Comparison of ENCODE assay signal across 18 mouse cellular contexts in genomic region chr16:94718919-94719318, GRCm38 (mm10).
A peak's percentile ranks its signal among the peaks of the same experiment; 100 is the strongest.
DNase-seq lines count a peak whose midpoint lies in the region; ATAC-seq and TF ChIP-seq lines count a peak whose summit lies in the region.
"Had no signal": no experiment of that assay in that cellular context is flagged by ENCODE, and none has a peak within 500 bp of the region (broad histone marks: within the 10 kb centered on the region; RNA-seq: fewer than 3 reads in every experiment).

No protein-coding gene starts in this region.

- TF ChIP-seq POLR2A in olfactory bulb, adult 2 months (IDR thresholded peaks at IDR 0.05; ENCODE audit: insufficient read depth, low read depth, low read length), result no peak

- no peak overlapping the region for H3K9ac ChIP-seq in forebrain, embryonic 14.5 days (ENCODE audit: low read length)
- no peak overlapping the region for H3K9ac ChIP-seq in forebrain, embryonic 13.5 days
- no peak overlapping the region for H3K9ac ChIP-seq in heart, embryonic 15.5 days
- no peak overlapping the region for H3K9ac ChIP-seq in midbrain, embryonic 14.5 days (replicated peaks; ENCODE audit: low read length)
- H3K9ac ChIP-seq: hindbrain, embryonic 15.5 days; intestine, embryonic 15.5 days had no signal

- no peak for ATAC-seq in forebrain, embryonic 14.5 days
- ATAC-seq in forebrain, embryonic 13.5 days, result no peak
- ATAC-seq in heart, embryonic 15.5 days (replicated peaks; ENCODE audit: insufficient number of reproducible peaks, insufficient read depth, low FRiP score, low read depth), result no peak
- ATAC-seq in midbrain, embryonic 14.5 days (ENCODE audit: low FRiP score, low TSS enrichment), result no peak
- ATAC-seq: intestine, embryonic 15.5 days had no signal

- DNase-seq in forebrain, embryonic 14.5 days (ENCODE audit: low spot score), result peak; percentile 41
- DNase-seq in heart, postnatal 36 days, result no peak
- DNase-seq in midbrain, embryonic 10.5 days (ENCODE audit: low spot score), result no peak
- no peak for DNase-seq in midbrain, embryonic 14.5 days
- DNase-seq in urinary bladder, postnatal 25 days (ENCODE audit: low spot score), result no peak
- DNase-seq: cerebellum, adult 2 months; cerebellum, postnatal 36 days; gastrocnemius, postnatal 14 days; kidney, postnatal 36 days; liver; lung, postnatal 10 days had no signal

- 50% methylated on average over 4 of the region's 4 CpGs for WGBS in forebrain, embryonic 14.5 days
- 55% methylated on average over 4 of the region's 4 CpGs for whole genome bisulfite sequencing in forebrain, embryonic 13.5 days
- 46% methylated on average over 4 of the region's 4 CpGs for WGBS in heart, embryonic 15.5 days
- WGBS in midbrain, embryonic 10.5 days, result 74% methylated on average over 4 of the region's 4 CpGs
- 61% methylated on average over 4 of the region's 4 CpGs for WGBS in midbrain, embryonic 14.5 days
- 15% methylated on average over 4 of the region's 4 CpGs for WGBS in olfactory bulb, adult 2 months

- TF ChIP-seq CTCF in olfactory bulb, adult 2 months (IDR thresholded peaks at IDR 0.05; ENCODE audit: insufficient read depth, low read depth, low read length), result no peak

- no peak overlapping the region for H3K4me2 ChIP-seq in forebrain, embryonic 14.5 days (ENCODE audit: low read length)
- no peak overlapping the region for H3K4me2 ChIP-seq in forebrain, embryonic 13.5 days
- H3K4me2 ChIP-seq in heart, embryonic 15.5 days, result no peak overlapping the region
- H3K4me2 ChIP-seq in midbrain, embryonic 14.5 days (ENCODE audit: low read length), result no peak overlapping the region
- H3K4me2 ChIP-seq: hindbrain, embryonic 15.5 days; intestine, embryonic 15.5 days had no signal

- no peaks in the 10 kb centered on the region for H3K9me3 ChIP-seq in forebrain, embryonic 14.5 days (replicated peaks; ENCODE audit: control insufficient read depth, low read length)
- peaks cover 4% of the 10 kb centered on the region for H3K9me3 ChIP-seq in forebrain, embryonic 13.5 days (replicated peaks)
- H3K9me3 ChIP-seq in heart, embryonic 15.5 days (replicated peaks), result no peaks in the 10 kb centered on the region
- peaks cover 6% of the 10 kb centered on the region; the same call in 1 of the 2 replicates for H3K9me3 ChIP-seq in midbrain, embryonic 10.5 days (replicated peaks)
- no peaks in the 10 kb centered on the region for H3K9me3 ChIP-seq in midbrain, embryonic 14.5 days (ENCODE audit: control insufficient read depth, low read length)
- H3K9me3 ChIP-seq: hindbrain, embryonic 15.5 days; intestine, embryonic 15.5 days had no signal

- peak overlapping the region; percentile 10; the same call in 1 of the 2 replicates for H3K27ac ChIP-seq in forebrain, embryonic 14.5 days (ENCODE audit: low read depth, low read length)
- H3K27ac ChIP-seq in forebrain, embryonic 13.5 days, result no peak overlapping the region
- peak overlapping the region; percentile 99 for H3K27ac ChIP-seq in heart, embryonic 15.5 days
- H3K27ac ChIP-seq in midbrain, embryonic 10.5 days (replicated peaks), result 0 out of 2 replicates have a peak overlapping the region, but pooled peaks have one; percentile 23
- H3K27ac ChIP-seq in midbrain, embryonic 14.5 days (replicated peaks; ENCODE audit: low read depth, low read length), result no peak overlapping the region
- peak overlapping the region; percentile 80 for H3K27ac ChIP-seq in olfactory bulb, adult 2 months (ENCODE audit: insufficient read depth, low read depth, low read length)
- H3K27ac ChIP-seq: hindbrain, embryonic 15.5 days; intestine, embryonic 15.5 days; stomach, postnatal 0 days had no signal

- H3K4me1 ChIP-seq in forebrain, embryonic 14.5 days (ENCODE audit: control insufficient read depth, insufficient read depth, low read length), result 0 out of 2 replicates have a peak, but pooled peaks cover 3% of the 10 kb centered on the region
- peaks cover 6% of the 10 kb centered on the region for H3K4me1 ChIP-seq in forebrain, embryonic 13.5 days
- H3K4me1 ChIP-seq in heart, embryonic 15.5 days (replicated peaks), result peaks cover 36% of the 10 kb centered on the region
- peaks cover 12% of the 10 kb centered on the region for H3K4me1 ChIP-seq in midbrain, embryonic 10.5 days
- peaks cover 3% of the 10 kb centered on the region; the same call in 1 of the 2 replicates for H3K4me1 ChIP-seq in midbrain, embryonic 14.5 days (ENCODE audit: control insufficient read depth, insufficient read depth, low read length)
- peaks cover 43% of the 10 kb centered on the region for H3K4me1 ChIP-seq in olfactory bulb, adult 2 months (ENCODE audit: control insufficient read depth, insufficient read depth, low read length)

- H3K36me3 ChIP-seq in forebrain, embryonic 14.5 days (ENCODE audit: control insufficient read depth, insufficient read depth, low read length), result no peaks in the 10 kb centered on the region
- no peaks in the 10 kb centered on the region for H3K36me3 ChIP-seq in forebrain, embryonic 13.5 days (ENCODE audit: poor library complexity, severe bottlenecking)
- H3K36me3 ChIP-seq in heart, embryonic 15.5 days, result no peaks in the 10 kb centered on the region
- no peaks in the 10 kb centered on the region for H3K36me3 ChIP-seq in midbrain, embryonic 10.5 days
- H3K36me3 ChIP-seq in midbrain, embryonic 14.5 days (ENCODE audit: control insufficient read depth, insufficient read depth, low read length), result no peaks in the 10 kb centered on the region
- H3K36me3 ChIP-seq: G1E; hindbrain, embryonic 15.5 days; intestine, embryonic 15.5 days had no signal

- no peaks in the 10 kb centered on the region for H3K27me3 ChIP-seq in forebrain, embryonic 14.5 days (replicated peaks; ENCODE audit: control insufficient read depth, insufficient read depth, low read length)
- no peaks in the 10 kb centered on the region; the same call in 1 of the 2 replicates for H3K27me3 ChIP-seq in forebrain, embryonic 13.5 days
- H3K27me3 ChIP-seq in heart, embryonic 15.5 days, result no peaks in the 10 kb centered on the region
- no peaks in the 10 kb centered on the region for H3K27me3 ChIP-seq in midbrain, embryonic 10.5 days (ENCODE audit: low read depth, poor library complexity, severe bottlenecking)
- no peaks in the 10 kb centered on the region for H3K27me3 ChIP-seq in midbrain, embryonic 14.5 days (ENCODE audit: control insufficient read depth, insufficient read depth, low read length)
- H3K27me3 ChIP-seq: hindbrain, embryonic 15.5 days; intestine, embryonic 15.5 days had no signal

- no peak overlapping the region for H3K4me3 ChIP-seq in forebrain, embryonic 14.5 days (ENCODE audit: low read depth, low read length)
- H3K4me3 ChIP-seq in forebrain, embryonic 13.5 days, result no peak overlapping the region
- no peak overlapping the region for H3K4me3 ChIP-seq in heart, embryonic 15.5 days
- no peak overlapping the region for H3K4me3 ChIP-seq in midbrain, embryonic 10.5 days
- H3K4me3 ChIP-seq in midbrain, embryonic 14.5 days (replicated peaks; ENCODE audit: low read depth, low read length), result no peak overlapping the region
- no peak overlapping the region for H3K4me3 ChIP-seq in olfactory bulb, adult 2 months (ENCODE audit: insufficient read depth, low read depth, low read length)
- H3K4me3 ChIP-seq: hindbrain, embryonic 15.5 days; intestine, embryonic 15.5 days had no signal

- intact Hi-C loops in heart, postnatal 36 days (cut with DNase I), result no loop called here

Comparison
In these comparisons a context has a peak if more than half of its experiments do, and no peak if none do; other contexts are left out.
1. H3K27ac ChIP-seq: peak in forebrain, embryonic 14.5 days (single experiment), heart, embryonic 15.5 days (single experiment), midbrain, embryonic 10.5 days (single experiment) and olfactory bulb, adult 2 months (single experiment); none in forebrain, embryonic 13.5 days (single experiment) and midbrain, embryonic 14.5 days (single experiment).